Mouse (Mus musculus) layer of hippocampus, postnatal 10 days (tissue): ENCODE data around the gene Cadm2. TPM values are rescaled to one million over a fixed set of nuclear protein-coding genes. Genes with fewer than 3 reads are reported as not detected.

ENCODE experiments used
- DNase-seq, 2 experiments: peaks; one replicate each; pipeline ENCODE4 v3.0.0; 2021; ENCODE audit warnings: low spot score in 2 of 2
- total RNA-seq, 2 experiments: library from RNA; stranded (reverse); gene quantifications; 2 replicates each; pipeline ENCODE4 v1.2.3; 2021

Gene Cadm2
- total RNA-seq, 2 experiments from 2014 or later: 240 to 263 TPM

GRCm38 (mm10) chr16:67175386-67175785, 445.3 kb downstream of the Cadm2 start:
- DNase-seq: no peak

- DNase-seq: no peak
These were observed 458.4 kb downstream of the Cadm2 start for GRCm38 (mm10) chr16:67162211-67162790.

- no peak for DNase-seq
These were observed 495.9 kb downstream of the Cadm2 start for GRCm38 (mm10) chr16:67124811-67125210.

- DNase-seq: no peak
These were observed 498.2 kb downstream of the Cadm2 start for GRCm38 (mm10) chr16:67122532-67122931.

- no peak for DNase-seq
These were observed 498.9 kb downstream of the Cadm2 start for GRCm38 (mm10) chr16:67121781-67122180.

GRCm38 (mm10) chr16:67106478-67107061, 514.1 kb downstream of the Cadm2 start:
- DNase-seq: no peak

- DNase-seq: peak; percentile 28 to 45
These were observed 524.0 kb downstream of the Cadm2 start for GRCm38 (mm10) chr16:67096706-67097105.

- DNase-seq: no peak
These were observed 524.8 kb downstream of the Cadm2 start for GRCm38 (mm10) chr16:67095916-67096315.

GRCm38 (mm10) chr16:67089747-67090146, 531.0 kb downstream of the Cadm2 start:
- DNase-seq: peak; percentile 45 to 67

GRCm38 (mm10) chr16:67079318-67079717, 541.4 kb downstream of the Cadm2 start:
- DNase-seq: no peak

- DNase-seq: no peak
These were observed 544.4 kb downstream of the Cadm2 start for GRCm38 (mm10) chr16:67076169-67076895.

GRCm38 (mm10) chr16:67068461-67068860, 552.2 kb downstream of the Cadm2 start:
- no peak for DNase-seq

GRCm38 (mm10) chr16:67030918-67031317, 589.8 kb downstream of the Cadm2 start:
- no peak for DNase-seq

GRCm38 (mm10) chr16:67019856-67020255, 600.9 kb downstream of the Cadm2 start:
- DNase-seq: no peak

GRCm38 (mm10) chr16:67017710-67018109, 603.0 kb downstream of the Cadm2 start:
- DNase-seq: no peak

- DNase-seq: no peak
These were observed 617.5 kb downstream of the Cadm2 start for GRCm38 (mm10) chr16:67003161-67003560.

- DNase-seq: no peak
These were observed 619.0 kb downstream of the Cadm2 start for GRCm38 (mm10) chr16:67001707-67002106.

GRCm38 (mm10) chr16:66997461-66997860, 623.2 kb downstream of the Cadm2 start:
- no peak for DNase-seq

- no peak for DNase-seq
These were observed 633.0 kb downstream of the Cadm2 start for GRCm38 (mm10) chr16:66987741-66988140.

- DNase-seq: no peak
These were observed 633.8 kb downstream of the Cadm2 start for GRCm38 (mm10) chr16:66986879-66987278.

- DNase-seq: no peak
These were observed 649.8 kb downstream of the Cadm2 start for GRCm38 (mm10) chr16:66970912-66971311.

GRCm38 (mm10) chr16:66969520-66970144, 651.1 kb downstream of the Cadm2 start:
- DNase-seq: no peak
